Mouse (Mus musculus) embryonic facial prominence, embryonic 12.5 days (tissue): ENCODE results near the gene Rab35. TPM values are rescaled to one million over a fixed set of nuclear protein-coding genes. Genes with fewer than 3 reads are reported as not detected.

Experiments
- ATAC-seq: fragments of 200-750 bp; cut with Nextera tagmentation; 2 replicates; pipeline ENCODE4 v1.8.0; 2017; ENCODE audit not compliant: insufficient number of reproducible peaks, insufficient read depth, low FRiP score, low TSS enrichment
- H3K27ac ChIP-seq: fragments of 300-500 bp; sonication (generic); 2 replicates; pipeline ENCODE4 v1.5.1; 2016; ENCODE audit warnings: mild to moderate bottlenecking
- H3K27me3 ChIP-seq: fragments of 300-500 bp; sonication (generic); 2 replicates; pipeline ENCODE4 v1.6.1; 2016; ENCODE audit warnings: mild to moderate bottlenecking, moderate library complexity
- H3K36me3 ChIP-seq: fragments of 300-500 bp; sonication (generic); 2 replicates; pipeline ENCODE4 v1.6.1; 2016; ENCODE audit warnings: mild to moderate bottlenecking
- H3K4me1 ChIP-seq: fragments of 300-500 bp; sonication (generic); 2 replicates; pipeline ENCODE4 v1.6.1; 2016
- H3K4me2 ChIP-seq: fragments of 300-500 bp; sonication (generic); replicated peaks from 2 replicates; pipeline ENCODE4 v1.6.1; 2016; ENCODE audit warnings: mild to moderate bottlenecking, moderate library complexity
- H3K4me3 ChIP-seq: fragments of 300-500 bp; sonication (generic); 2 replicates; pipeline ENCODE4 v1.5.1; 2016; ENCODE audit warnings: mild to moderate bottlenecking
- H3K9ac ChIP-seq: fragments of 300-500 bp; sonication (generic); 2 replicates; pipeline ENCODE4 v1.6.1; 2016; ENCODE audit warnings: mild to moderate bottlenecking, moderate library complexity
- H3K9me3 ChIP-seq: fragments of 300-500 bp; sonication (generic); 2 replicates; pipeline ENCODE4 v1.6.1; 2016; ENCODE audit warnings: mild to moderate bottlenecking, moderate library complexity
- WGBS: fragments of 180-500 bp; shearing (Covaris S2); methylation state at CpG from one replicate; pipeline ENCODE4 v1.1.7; 2016; 5-methylcytosine and 5-hydroxymethylcytosine counted together
- polyA plus RNA-seq: library from polyadenylated mRNA; unstranded; fragments of >200 nt; fragmentation: Nextera tagmentation; extraction: Ambion mirVana; gene quantifications from 2 replicates; pipeline ENCODE4 v1.2.1, GENCODE M21; 2016

Gene Rab35
- polyA plus RNA-seq, 1 experiment from 2014 or later, result 18.5 TPM

- H3K9ac ChIP-seq, result no peak overlapping the region
- 88% methylated on average over 10 of the region's 10 CpGs for WGBS
These were observed 19.2 kb downstream of the Rab35 start for GRCm38 (mm10) chr5:115650885-115651284.

GRCm38 (mm10) chr5:115651821-115652220 is 20.1 kb downstream of the Rab35 start:
- H3K27ac ChIP-seq, result no peak overlapping the region
- H3K4me1 ChIP-seq, result peaks cover 8% of the 10 kb centered on the region
- H3K27me3 ChIP-seq, result no peaks in the 10 kb centered on the region
- H3K9me3 ChIP-seq, result no peaks in the 10 kb centered on the region
- no peak for ATAC-seq
- peak overlapping the region; percentile 43; the same call in 1 of the 2 replicates for H3K4me3 ChIP-seq
- peak overlapping the region; percentile 21; the same call in 1 of the 2 replicates for H3K9ac ChIP-seq
- WGBS, result 88% methylated on average over 10 of the region's 10 CpGs
- H3K36me3 ChIP-seq, result peaks cover 14% of the 10 kb centered on the region; the same call in 1 of the 2 replicates
- peak overlapping the region; percentile 61 for H3K4me2 ChIP-seq

More at GRCm38 (mm10) chr5:115650885-115651284, 19.2 kb downstream of the Rab35 start:
- no peaks in the 10 kb centered on the region for H3K27me3 ChIP-seq
- H3K36me3 ChIP-seq, result peaks cover 21% of the 10 kb centered on the region
- peaks cover 8% of the 10 kb centered on the region for H3K4me1 ChIP-seq
- no peak for ATAC-seq
- no peak overlapping the region for H3K27ac ChIP-seq
- H3K9me3 ChIP-seq, result no peaks in the 10 kb centered on the region
- H3K4me3 ChIP-seq, result no peak overlapping the region
- no peak overlapping the region for H3K4me2 ChIP-seq

- Histone ChIP-seq H3K9me3 (no peaks in the 10 kb centered on the region), H3K27ac (peak overlapping the region; percentile 68), H3K4me1 (peaks cover 8% of the 10 kb centered on the region), H3K36me3 (peaks cover 4% of the 10 kb centered on the region; the same call in 1 of the 2 replicates), H3K27me3 (no peaks in the 10 kb centered on the region), H3K9ac (peak overlapping the region; percentile 49), H3K4me2 (peak overlapping the region; percentile 61), H3K4me3 (peak overlapping the region; percentile 43)
- 3% methylated on average over 35 of the region's 35 CpGs for WGBS
- peak; percentile 99 for ATAC-seq
These were observed 21.2 kb downstream of the Rab35 start for GRCm38 (mm10) chr5:115652681-115653575.

- Histone ChIP-seq H3K9me3 (no peaks in the 10 kb centered on the region), H3K27ac (no peak overlapping the region), H3K36me3 (no peaks in the 10 kb centered on the region), H3K27me3 (no peaks in the 10 kb centered on the region), H3K4me1 (peaks cover 8% of the 10 kb centered on the region), H3K4me2 (no peak overlapping the region), H3K9ac (no peak overlapping the region), H3K4me3 (no peak overlapping the region)
- no peak for ATAC-seq
- 84% methylated on average over 12 of the region's 12 CpGs for WGBS
These were observed 22.1 kb downstream of the Rab35 start for GRCm38 (mm10) chr5:115653776-115654175.

- no peak overlapping the region for H3K4me3 ChIP-seq
- no peaks in the 10 kb centered on the region for H3K9me3 ChIP-seq
- no peaks in the 10 kb centered on the region; the same call in 1 of the 2 replicates for H3K27me3 ChIP-seq
- no peak overlapping the region for H3K4me2 ChIP-seq
- ATAC-seq, result no peak
- H3K9ac ChIP-seq, result no peak overlapping the region
- H3K36me3 ChIP-seq, result no peaks in the 10 kb centered on the region
- WGBS, result 77% methylated on average over 6 of the region's 6 CpGs
- H3K27ac ChIP-seq, result no peak overlapping the region
- peaks cover 8% of the 10 kb centered on the region for H3K4me1 ChIP-seq
These were observed 25.0 kb downstream of the Rab35 start for GRCm38 (mm10) chr5:115656677-115657076.

- Histone ChIP-seq H3K4me2 (no peak overlapping the region), H3K4me1 (peaks cover 3% of the 10 kb centered on the region), H3K27me3 (no peaks in the 10 kb centered on the region; the same call in 1 of the 2 replicates), H3K27ac (no peak overlapping the region), H3K36me3 (no peaks in the 10 kb centered on the region), H3K9ac (no peak overlapping the region), H3K9me3 (no peaks in the 10 kb centered on the region), H3K4me3 (no peak overlapping the region)
- 80% methylated on average over 1 of the region's 1 CpGs for WGBS
- ATAC-seq, result no peak
These were observed 25.5 kb downstream of the Rab35 start for GRCm38 (mm10) chr5:115657234-115657633.

GRCm38 (mm10) chr5:115658352-115658751 is 26.6 kb downstream of the Rab35 start:
- Histone ChIP-seq H3K4me2 (no peak overlapping the region), H3K9ac (no peak overlapping the region), H3K36me3 (no peaks in the 10 kb centered on the region), H3K9me3 (no peaks in the 10 kb centered on the region), H3K27ac (no peak overlapping the region), H3K4me3 (no peak overlapping the region), H3K27me3 (no peaks in the 10 kb centered on the region; the same call in 1 of the 2 replicates), H3K4me1 (no peaks in the 10 kb centered on the region)
- no peak for ATAC-seq
- WGBS, result 83% methylated on average over 6 of the region's 6 CpGs

- WGBS, result 82% methylated on average over 22 of the region's 22 CpGs
- Histone ChIP-seq H3K9ac (no peak overlapping the region), H3K27me3 (peaks cover 6% of the 10 kb centered on the region; the same call in 1 of the 2 replicates), H3K36me3 (no peaks in the 10 kb centered on the region), H3K4me3 (no peak overlapping the region), H3K4me1 (no peaks in the 10 kb centered on the region), H3K4me2 (no peak overlapping the region), H3K27ac (no peak overlapping the region), H3K9me3 (no peaks in the 10 kb centered on the region)
- ATAC-seq, result no peak
These were observed 30.9 kb downstream of the Rab35 start for GRCm38 (mm10) chr5:115662658-115663057.

GRCm38 (mm10) chr5:115666366-115667065 is 34.8 kb downstream of the Rab35 start:
- H3K27me3 ChIP-seq, result 0 out of 2 replicates have a peak, but pooled peaks cover 6% of the 10 kb centered on the region
- H3K9me3 ChIP-seq, result no peaks in the 10 kb centered on the region
- no peak overlapping the region for H3K4me3 ChIP-seq
- H3K27ac ChIP-seq, result no peak overlapping the region
- no peaks in the 10 kb centered on the region for H3K36me3 ChIP-seq
- no peak overlapping the region for H3K9ac ChIP-seq
- no peak for ATAC-seq
- H3K4me2 ChIP-seq, result no peak overlapping the region
- H3K4me1 ChIP-seq, result no peaks in the 10 kb centered on the region
- WGBS, result 71% methylated on average over 8 of the region's 8 CpGs

GRCm38 (mm10) chr5:115667210-115667609 is 35.5 kb downstream of the Rab35 start:
- 78% methylated on average over 8 of the region's 8 CpGs for WGBS
- Histone ChIP-seq H3K4me1 (no peaks in the 10 kb centered on the region), H3K36me3 (no peaks in the 10 kb centered on the region), H3K4me3 (no peak overlapping the region), H3K4me2 (no peak overlapping the region), H3K9me3 (no peaks in the 10 kb centered on the region), H3K27ac (no peak overlapping the region), H3K9ac (no peak overlapping the region), H3K27me3 (0 out of 2 replicates have a peak, but pooled peaks cover 6% of the 10 kb centered on the region)
- ATAC-seq, result no peak

- Histone ChIP-seq H3K36me3 (no peaks in the 10 kb centered on the region), H3K9me3 (no peaks in the 10 kb centered on the region), H3K27ac (no peak overlapping the region), H3K4me3 (no peak overlapping the region), H3K9ac (no peak overlapping the region), H3K4me1 (no peaks in the 10 kb centered on the region), H3K4me2 (no peak overlapping the region), H3K27me3 (0 out of 2 replicates have a peak, but pooled peaks cover 6% of the 10 kb centered on the region)
- 16% methylated on average over 7 of the region's 7 CpGs for WGBS
- ATAC-seq, result no peak
These were observed 36.2 kb downstream of the Rab35 start for GRCm38 (mm10) chr5:115667894-115668293.
